Mouse (Mus musculus) small intestine, adult 2 months (tissue): Measurements from ENCODE around the gene Vps36. TPM values are rescaled to one million over a fixed set of nuclear protein-coding genes. Genes with fewer than 3 reads are reported as not detected.

Experiments
- H3K27ac ChIP-seq: fragments of 200-500 bp; 2 replicates; pipeline ENCODE4 v1.5.1; 2012; ENCODE audit warnings: low read depth, low read length, control low read depth, inconsistent platforms; ENCODE audit not compliant: insufficient read depth
- H3K27me3 ChIP-seq: fragments of 200-500 bp; 2 replicates; pipeline ENCODE4 v1.6.1; 2012; ENCODE audit warnings: mild to moderate bottlenecking, moderate library complexity, low read length, inconsistent platforms; ENCODE audit not compliant: control insufficient read depth, insufficient read depth
- H3K36me3 ChIP-seq: fragments of 200-500 bp; 2 replicates; pipeline ENCODE4 v1.6.1; 2012; ENCODE audit warnings: mild to moderate bottlenecking, low read length, control low read depth, inconsistent platforms; ENCODE audit not compliant: control insufficient read depth, insufficient read depth
- H3K4me1 ChIP-seq: fragments of 200-500 bp; 2 replicates; pipeline ENCODE4 v1.6.1; 2012; ENCODE audit warnings: low read length, inconsistent platforms, mixed read lengths; ENCODE audit not compliant: control insufficient read depth, insufficient read depth, insufficient read length
- H3K4me3 ChIP-seq: fragments of 200-500 bp; 2 replicates; pipeline ENCODE4 v1.5.1; 2012; ENCODE audit warnings: low read depth, mild to moderate bottlenecking, control low read depth, inconsistent platforms, low read length, moderate library complexity
- CTCF ChIP-seq: fragments of 200-500 bp; IDR thresholded peaks from 2 replicates; pipeline ENCODE4 v1.5.1; 2012; ENCODE audit warnings: low read depth, mild to moderate bottlenecking, control low read depth, inconsistent platforms, low read length, moderate library complexity, mixed read lengths; ENCODE audit not compliant: insufficient replicate concordance, insufficient read length; ENCODE audit errors: extremely low read depth
- POLR2A ChIP-seq: fragments of 200-500 bp; IDR thresholded peaks from 2 replicates; pipeline ENCODE4 v1.6.1; 2012; ENCODE audit warnings: low read depth, mild to moderate bottlenecking, control low read depth, inconsistent platforms, low read length, moderate library complexity
- WGBS: fragments of 180-500 bp; shearing (Covaris S2); methylation state at CpG from one replicate; pipeline ENCODE4 v1.1.7; 2018; 5-methylcytosine and 5-hydroxymethylcytosine counted together
- polyA plus RNA-seq: library from polyadenylated mRNA; depleted of rRNA; stranded (reverse); fragments of >200 nt; gene quantifications from 2 replicates; pipeline ENCODE4 v1.2.3, GENCODE M21; 2012

The Vps36 gene
- polyA plus RNA-seq, 1 experiment, result 6.5 TPM

GRCm38 (mm10) chr8:22214826-22215225 is 22.2 kb downstream of the Vps36 start:
- 92% methylated on average over 10 of the region's 10 CpGs for whole genome bisulfite sequencing
- Histone ChIP-seq H3K27me3 (no peaks in the 10 kb centered on the region), H3K4me3 (no peak overlapping the region), H3K4me1 (no peaks in the 10 kb centered on the region), H3K36me3 (peaks cover 53% of the 10 kb centered on the region), H3K27ac (no peak overlapping the region)
- no peak for TF ChIP-seq CTCF
- TF ChIP-seq POLR2A, result no peak

DNA sequence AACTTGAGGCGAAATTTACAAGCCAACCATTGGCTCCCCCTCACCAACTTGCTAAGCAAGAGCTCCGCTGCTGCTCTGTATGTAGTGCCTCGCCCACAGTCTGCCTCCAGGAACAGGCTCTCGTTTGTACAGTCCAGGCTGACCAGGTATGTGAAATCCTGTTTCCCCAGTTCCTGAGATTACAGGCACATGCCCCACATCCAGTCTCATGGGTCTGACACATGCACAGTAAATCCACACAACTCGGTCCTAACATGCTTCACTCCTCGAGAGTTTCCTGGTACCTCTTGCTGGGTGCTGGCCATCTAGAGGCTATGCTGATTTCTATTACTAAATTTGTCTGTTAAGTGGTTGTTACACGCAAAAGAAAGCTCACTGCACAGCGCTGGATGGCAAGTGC is 33.8 kb downstream of the Vps36 start:
- Histone ChIP-seq H3K36me3 (no peaks in the 10 kb centered on the region), H3K27ac (no peak overlapping the region), H3K27me3 (peaks cover 3% of the 10 kb centered on the region; the same call in 1 of the 2 replicates), H3K4me3 (no peak overlapping the region), H3K4me1 (peaks cover 2% of the 10 kb centered on the region; the same call in 1 of the 2 replicates)
- WGBS, result 32% methylated on average over 8 of the region's 8 CpGs
- TF ChIP-seq POLR2A, result no peak
- TF ChIP-seq CTCF, result no peak

DNA sequence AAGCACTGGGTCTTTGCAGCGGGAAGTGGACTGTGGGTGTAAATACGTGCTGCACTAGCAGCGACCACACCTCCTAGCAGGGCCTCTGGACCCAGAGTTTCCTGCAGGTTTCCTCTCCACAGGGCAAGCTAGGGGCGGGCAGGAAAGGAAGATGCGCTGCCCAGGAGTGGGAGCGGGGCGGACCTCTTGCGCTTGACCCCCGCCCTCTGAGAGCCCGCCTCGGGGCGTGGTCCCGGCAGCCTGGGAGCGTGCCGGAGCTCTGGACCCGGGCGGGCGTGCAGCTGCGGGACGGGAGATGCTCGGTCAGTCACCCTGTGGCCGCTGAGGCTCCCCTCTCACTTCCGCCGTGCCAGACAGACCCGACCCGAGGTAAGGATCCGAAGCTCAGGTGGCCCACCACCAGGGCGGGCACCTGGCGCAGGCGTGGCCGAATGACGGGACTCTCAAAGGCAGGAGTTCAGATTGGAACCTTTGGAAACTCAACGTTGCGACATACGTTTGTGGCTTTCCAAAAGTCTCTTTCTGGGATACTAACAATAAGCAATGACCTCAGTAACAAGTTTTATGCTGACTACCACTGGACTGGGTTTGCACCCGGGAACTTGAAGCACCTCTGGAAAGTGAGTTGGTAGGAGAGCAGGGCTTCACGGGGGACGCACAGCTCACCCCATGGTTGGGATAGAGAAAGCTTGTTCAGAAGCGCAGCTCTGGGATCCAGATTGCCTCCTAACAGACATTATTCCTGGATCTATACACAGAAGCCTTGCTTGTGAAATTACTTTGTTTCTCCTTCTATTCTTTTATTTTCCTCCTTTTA is 34.7 kb downstream of the Vps36 start, which contains the start of gene Thsd1:
Gene Thsd1, plus strand, starts transcription at position 253 of the 817 bp plus-strand sequence.
- no peak for TF ChIP-seq CTCF
- no peak for TF ChIP-seq POLR2A
- H3K4me3 ChIP-seq, result peak within 1 kb of the TSS; percentile 64
- no peak within 1 kb of the TSS for H3K27ac ChIP-seq
- WGBS, result 1% methylated on average over 39 of the region's 39 CpGs
- no peaks in the 10 kb centered on the region for H3K36me3 ChIP-seq
- peaks cover 3% of the 10 kb centered on the region; the same call in 1 of the 2 replicates for H3K27me3 ChIP-seq
- peaks cover 2% of the 10 kb centered on the region; the same call in 1 of the 2 replicates for H3K4me1 ChIP-seq

DNA sequence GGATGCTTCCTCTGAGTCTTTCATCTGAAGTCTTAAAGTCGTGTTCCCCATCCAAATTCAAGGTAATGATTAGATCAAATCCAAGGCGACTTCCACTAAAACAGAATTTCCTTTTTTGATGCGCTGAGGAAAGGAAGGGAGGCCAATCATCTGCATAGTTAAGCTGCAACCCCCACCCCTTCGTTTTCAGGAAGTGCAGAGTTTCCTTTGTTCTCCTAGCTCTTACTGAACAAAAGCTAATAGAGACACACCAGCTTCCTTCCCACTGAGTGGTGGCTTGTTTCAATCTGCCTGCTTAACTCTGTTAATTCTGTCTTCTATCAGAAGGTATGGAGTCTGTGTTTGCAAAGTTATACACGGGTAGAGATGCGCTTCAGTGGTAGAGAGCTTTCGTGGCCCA is 36.0 kb downstream of the Vps36 start:
- H3K27ac ChIP-seq, result no peak overlapping the region
- H3K4me3 ChIP-seq, result no peak overlapping the region

GRCm38 (mm10) chr8:22242986-22243385 is 50.4 kb downstream of the Vps36 start:
- no peaks in the 10 kb centered on the region for H3K4me1 ChIP-seq
- H3K4me3 ChIP-seq, result no peak overlapping the region
- TF ChIP-seq CTCF (no peak), POLR2A (no peak)
- H3K36me3 ChIP-seq, result no peaks in the 10 kb centered on the region
- 93% methylated on average over 9 of the region's 9 CpGs for WGBS
- H3K27ac ChIP-seq, result no peak overlapping the region
- H3K27me3 ChIP-seq, result no peaks in the 10 kb centered on the region

More for the DNA sequence above, 36.0 kb downstream of the Vps36 start:
- no peaks in the 10 kb centered on the region for H3K36me3 ChIP-seq
- peaks cover 3% of the 10 kb centered on the region; the same call in 1 of the 2 replicates for H3K27me3 ChIP-seq
- TF ChIP-seq POLR2A, result no peak
- TF ChIP-seq CTCF, result no peak
- peaks cover 2% of the 10 kb centered on the region; the same call in 1 of the 2 replicates for H3K4me1 ChIP-seq
- 57% methylated on average over 7 of the region's 7 CpGs for WGBS

- TF ChIP-seq CTCF, result no peak
- Histone ChIP-seq H3K27ac (no peak overlapping the region), H3K27me3 (no peaks in the 10 kb centered on the region), H3K36me3 (no peaks in the 10 kb centered on the region), H3K4me3 (no peak overlapping the region), H3K4me1 (no peaks in the 10 kb centered on the region)
- 49% methylated on average over 1 of the region's 1 CpGs for WGBS
Observed at GRCm38 (mm10) chr8:22245663-22246062, 53.1 kb downstream of the Vps36 start.

DNA sequence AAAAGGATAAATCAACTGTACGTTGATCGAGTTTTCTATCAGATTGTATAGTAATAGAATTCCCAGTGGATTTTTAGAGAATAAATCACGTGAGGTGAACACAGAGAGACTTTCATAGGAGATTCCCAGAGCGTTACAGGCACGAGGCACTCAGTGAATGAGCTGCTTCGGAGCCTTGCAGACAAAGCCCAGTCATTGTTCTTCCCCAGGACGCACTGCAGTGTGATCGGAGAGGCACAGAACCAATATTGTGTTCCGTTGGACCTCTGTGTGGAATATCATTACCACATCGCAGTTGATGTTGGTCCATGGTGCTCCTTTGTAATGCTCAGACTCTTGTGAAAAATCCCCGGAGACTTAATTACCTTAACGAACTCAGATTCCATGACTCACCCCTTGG is 55.3 kb downstream of the Vps36 start:
- Histone ChIP-seq H3K36me3 (no peaks in the 10 kb centered on the region), H3K27ac (no peak overlapping the region), H3K4me1 (no peaks in the 10 kb centered on the region), H3K4me3 (no peak overlapping the region), H3K27me3 (no peaks in the 10 kb centered on the region)
- WGBS, result 82% methylated on average over 12 of the region's 12 CpGs
- TF ChIP-seq CTCF (no peak), POLR2A (no peak)

DNA sequence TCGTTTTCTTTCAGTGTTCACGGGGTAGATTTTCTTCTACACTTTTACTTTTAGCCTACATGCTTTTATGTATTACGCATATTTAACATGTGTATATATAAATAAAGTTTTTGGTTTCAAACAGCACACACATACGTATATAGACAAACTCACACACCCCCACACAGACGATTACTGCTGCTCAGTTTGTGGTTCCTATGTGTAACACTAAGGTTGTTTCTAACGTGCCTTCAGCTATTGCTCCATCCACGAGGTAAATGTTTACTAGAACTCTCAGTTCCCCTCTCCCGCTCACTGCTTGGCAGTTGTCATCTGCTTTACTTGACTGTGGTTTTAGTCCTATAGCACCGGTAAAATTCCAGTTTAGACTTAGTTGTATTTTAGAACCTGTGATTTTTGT is 56.5 kb downstream of the Vps36 start:
- WGBS, result 71% methylated on average over 9 of the region's 9 CpGs

More for the DNA sequence above, 56.5 kb downstream of the Vps36 start:
- Histone ChIP-seq H3K27ac (no peak overlapping the region), H3K27me3 (no peaks in the 10 kb centered on the region), H3K4me3 (no peak overlapping the region), H3K4me1 (no peaks in the 10 kb centered on the region), H3K36me3 (no peaks in the 10 kb centered on the region)
- TF ChIP-seq POLR2A (no peak), CTCF (no peak)
